Mouse (Mus musculus) small intestine, adult 2 months (tissue): ENCODE measurements around the gene Adamtsl4.

Source experiments
- CTCF ChIP-seq: fragments of 200-500 bp; IDR thresholded peaks from 2 replicates; pipeline ENCODE4 v1.5.1; 2012; ENCODE audit warnings: low read depth, mild to moderate bottlenecking, control low read depth, inconsistent platforms, low read length, moderate library complexity, mixed read lengths; ENCODE audit not compliant: insufficient replicate concordance, insufficient read length; ENCODE audit errors: extremely low read depth
- POLR2A ChIP-seq: fragments of 200-500 bp; IDR thresholded peaks from 2 replicates; pipeline ENCODE4 v1.6.1; 2012; ENCODE audit warnings: low read depth, mild to moderate bottlenecking, control low read depth, inconsistent platforms, low read length, moderate library complexity

DNA sequence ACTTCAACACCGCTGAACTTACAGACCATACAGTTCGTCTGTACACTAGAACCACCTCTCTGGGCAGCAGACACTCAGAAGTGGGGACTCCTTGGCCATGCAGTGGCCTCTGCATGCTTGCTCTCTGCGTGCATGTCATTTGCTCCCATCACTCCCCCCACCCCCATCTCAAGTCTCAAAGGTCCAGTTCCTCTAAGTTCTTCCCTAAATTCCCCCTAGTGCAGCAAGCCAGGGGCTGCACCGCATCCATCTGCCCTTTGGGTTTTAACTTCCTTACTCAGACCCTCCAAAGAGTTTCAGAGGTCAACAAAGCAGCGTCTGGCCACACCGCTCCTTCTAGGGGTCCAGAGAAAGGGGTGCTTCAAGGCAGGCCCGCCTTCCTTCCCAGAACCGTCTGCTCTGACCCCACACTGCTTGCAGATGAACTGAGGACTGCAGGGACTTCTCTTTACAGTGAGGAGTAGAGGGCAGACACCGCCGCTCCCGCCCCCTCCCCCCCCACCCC is 14.0 kb downstream of the Adamtsl4 start:
- TF ChIP-seq CTCF (no peak), POLR2A (no peak)
